In genomic region chr14:78848941-78849911, GRCm38 (mm10) we compare ENCODE assay signal across 8 mouse cellular contexts. TPM values are rescaled to one million over a fixed set of nuclear protein-coding genes. Genes with fewer than 3 reads are reported as not detected.
DNase-seq lines count a peak whose midpoint lies in the region; ATAC-seq and TF ChIP-seq lines count a peak whose summit lies in the region.

TSS of gene Vwa8 (plus strand) at chr14:78849052.

- peak within 1 kb of the TSS; percentile 76 for H3K4me3 ChIP-seq in forebrain, embryonic 15.5 days
- H3K4me3 ChIP-seq in liver, postnatal 0 days (ENCODE audit: low read depth, low read length): peak within 1 kb of the TSS; percentile 78
- H3K4me3 ChIP-seq in neural tube, embryonic 13.5 days: peak within 1 kb of the TSS; percentile 94

- no peaks in the 10 kb centered on the region for H3K27me3 ChIP-seq in forebrain, embryonic 15.5 days
- H3K27me3 ChIP-seq in liver, postnatal 0 days (ENCODE audit: insufficient read depth, low read length): no peaks in the 10 kb centered on the region
- H3K27me3 ChIP-seq in neural tube, embryonic 13.5 days: no peaks in the 10 kb centered on the region

- H3K4me1 ChIP-seq in forebrain, embryonic 15.5 days: peaks cover 10% of the 10 kb centered on the region
- peaks cover 10% of the 10 kb centered on the region; the same call in 1 of the 2 replicates for H3K4me1 ChIP-seq in liver, postnatal 0 days (ENCODE audit: insufficient read depth)
- H3K4me1 ChIP-seq in neural tube, embryonic 13.5 days (replicated peaks): peaks cover 29% of the 10 kb centered on the region

- peak; percentile 94 for ATAC-seq in forebrain, embryonic 15.5 days (replicated peaks)
- ATAC-seq in liver, postnatal 0 days: peak; percentile 77
- ATAC-seq in neural tube, embryonic 13.5 days (ENCODE audit: low read depth): peak; percentile 92

- peak within 1 kb of the TSS; percentile 75 for H3K4me2 ChIP-seq in forebrain, embryonic 15.5 days (replicated peaks)
- peak within 1 kb of the TSS; percentile 72 for H3K4me2 ChIP-seq in liver, postnatal 0 days (ENCODE audit: low read depth, low read length)
- peak within 1 kb of the TSS; percentile 64 for H3K4me2 ChIP-seq in neural tube, embryonic 13.5 days

- H3K36me3 ChIP-seq in forebrain, embryonic 15.5 days: no peaks in the 10 kb centered on the region
- no peaks in the 10 kb centered on the region for H3K36me3 ChIP-seq in liver, postnatal 0 days (replicated peaks; ENCODE audit: insufficient read depth, low read length)
- no peaks in the 10 kb centered on the region for H3K36me3 ChIP-seq in neural tube, embryonic 13.5 days

- TF ChIP-seq CTCF in liver, postnatal 0 days (IDR thresholded peaks at IDR 0.05; ENCODE audit: low read depth): peak; percentile 59

- intact Hi-C loops in heart, postnatal 14 days (cut with DNase I): loop anchor here (2.0 kb wide), 2 partner anchors 116 to 180 kb away; partner anchors contain the start of gene Dgkh

- no peaks in the 10 kb centered on the region for H3K9me3 ChIP-seq in forebrain, embryonic 15.5 days
- H3K9me3 ChIP-seq in liver, postnatal 0 days (ENCODE audit: low read length): no peaks in the 10 kb centered on the region
- H3K9me3 ChIP-seq in neural tube, embryonic 13.5 days: no peaks in the 10 kb centered on the region

- H3K27ac ChIP-seq in forebrain, embryonic 15.5 days (replicated peaks): peak within 1 kb of the TSS; percentile 67
- H3K27ac ChIP-seq in liver, postnatal 0 days (ENCODE audit: low read depth): peak within 1 kb of the TSS; percentile 99
- peak within 1 kb of the TSS; percentile 92 for H3K27ac ChIP-seq in neural tube, embryonic 13.5 days (replicated peaks)

- peak within 1 kb of the TSS; percentile 80 for H3K9ac ChIP-seq in forebrain, embryonic 15.5 days (replicated peaks)
- H3K9ac ChIP-seq in liver, postnatal 0 days (replicated peaks): peak within 1 kb of the TSS; percentile 85
- H3K9ac ChIP-seq in neural tube, embryonic 13.5 days: peak within 1 kb of the TSS; percentile 95

- WGBS in forebrain, embryonic 15.5 days: 2% methylated on average over 61 of the region's 61 CpGs
- 1% methylated on average over 61 of the region's 61 CpGs for WGBS in large intestine, adult 2 months
- 2% methylated on average over 58 of the region's 61 CpGs for WGBS in liver, postnatal 0 days (ENCODE audit: insufficient replicate concordance)
- 2% methylated on average over 61 of the region's 61 CpGs for WGBS in neural tube, embryonic 13.5 days

- no peak for TF ChIP-seq EP300 in liver, postnatal 0 days (IDR thresholded peaks at IDR 0.05; ENCODE audit: low read depth)

- peak; percentile 74 for DNase-seq in ES-CJ7 (ENCODE audit: low read depth, low spot score)
- DNase-seq in cerebellum, adult 11 months: peak; percentile 79
- DNase-seq in heart, postnatal 14 days: peak; percentile 91 to 94
- DNase-seq in large intestine, adult 2 months (ENCODE audit: low read depth, low spot score): peak; percentile 78
- peak; percentile 89 for DNase-seq in liver, postnatal 0 days
- peak; percentile 21 for DNase-seq in telencephalon, adult 2 months (ENCODE audit: low read depth, low spot score)

RNA-seq across cellular contexts. Expression of gene Vwa8, which starts in this region (rescaled TPM):
- polyA plus RNA-seq in forebrain, embryonic 15.5 days (2015; fragmentation: Nextera tagmentation; extraction: Ambion mirVana): 5.1 and 5.9 TPM in 2 replicates
- 100 to 1,000 TPM; 171 to 181 TPM for total RNA-seq in heart, postnatal 14 days (2021)
- polyA plus RNA-seq in large intestine, adult 2 months (2012; rRNA removed): 12.2 and 18.1 TPM in 2 replicates
- polyA plus RNA-seq in liver, postnatal 0 days (2015; fragmentation: Nextera tagmentation; extraction: Ambion mirVana): 24.4 and 27.1 TPM in 2 replicates
- 6.5 and 6.9 TPM in 2 replicates for polyA plus RNA-seq in neural tube, embryonic 13.5 days (2015; fragmentation: Nextera tagmentation; extraction: Ambion mirVana)

Comparison
In these comparisons a context has a peak if more than half of its experiments do, and no peak if none do; other contexts are left out.
1. Peak in every context shown above with its lines: DNase-seq, ATAC-seq, H3K4me3 ChIP-seq and H3K27ac ChIP-seq.
2. DNase-seq: peak in every context shown above with its lines; median percentile 92 in heart, postnatal 14 days; 89 in liver, postnatal 0 days; 79 in cerebellum, adult 11 months; 78 in large intestine, adult 2 months; 74 in ES-CJ7; 21 in telencephalon, adult 2 months.